Mouse (Mus musculus) embryonic stem cell, embryonic (primary cell): Measurements from ENCODE around the gene Tmem167.

Experiments used
- CTCF ChIA-PET, 4 experiments: fragments of 300-600 bp in 2 of 4; fragments of 350-600 bp in 2 of 4; sonication (Branson Sonifier 250); formaldehyde crosslinking; loops; one replicate each; lab custom pipeline; 2022; ENCODE audit warnings: inconsistent platforms in 2 of 4; lab: Charles Lee
- POLR2A ChIA-PET, 4 experiments: fragments of 300-600 bp in 2 of 4; fragments of 350-600 bp in 2 of 4; sonication (Branson Sonifier 250); formaldehyde crosslinking; loops; one replicate each; lab custom pipeline; 2022; ENCODE audit warnings: antibody characterized with exemption in 4 of 4, inconsistent platforms in 1 of 4; lab: Charles Lee

The Tmem167 gene

DNA sequence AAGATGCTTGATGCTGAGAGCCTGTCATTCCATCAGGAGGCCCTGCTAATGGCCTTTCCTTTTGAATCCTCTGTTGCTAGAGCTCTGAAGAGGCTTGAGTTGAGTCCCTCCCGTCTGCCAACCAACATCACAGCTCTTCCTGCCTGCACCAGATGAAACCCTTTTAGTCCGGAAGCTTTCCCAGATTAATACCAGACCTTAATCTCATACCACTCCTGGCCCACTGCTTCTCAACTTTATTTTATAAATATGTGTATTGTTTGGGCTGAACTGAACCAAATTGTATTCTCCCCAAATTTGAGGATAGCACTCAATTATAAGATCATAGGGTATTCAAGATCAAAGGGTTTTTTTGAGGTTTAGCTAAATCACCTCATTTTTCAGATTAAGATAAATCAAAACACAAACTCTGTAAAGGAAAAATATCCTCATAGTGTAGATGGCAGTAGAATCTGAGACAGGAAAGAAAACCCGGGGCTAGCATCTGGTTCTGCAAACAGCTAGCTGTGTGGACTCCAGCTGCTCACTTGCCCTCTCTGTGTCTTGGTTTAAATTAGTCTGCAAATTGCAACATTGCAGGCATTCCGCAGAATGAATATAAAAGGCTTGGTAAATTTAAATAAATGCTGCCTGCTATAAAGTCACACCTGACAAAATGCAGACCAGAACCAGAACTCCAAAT, 81.3 kb downstream of the Tmem167 start:
- POLR2A ChIA-PET = no interaction called here
- CTCF ChIA-PET = no interaction called here

GRCm38 (mm10) chr13:90170782-90171179, 81.9 kb downstream of the Tmem167 start:
- ChIA-PET POLR2A (interaction anchor here in 1 of 4 experiments (0.6 kb wide), 1 partner anchor 473 kb away, joined by 3 read pairs; no protein-coding TSS in a partner anchor), CTCF (no interaction called here)

DNA sequence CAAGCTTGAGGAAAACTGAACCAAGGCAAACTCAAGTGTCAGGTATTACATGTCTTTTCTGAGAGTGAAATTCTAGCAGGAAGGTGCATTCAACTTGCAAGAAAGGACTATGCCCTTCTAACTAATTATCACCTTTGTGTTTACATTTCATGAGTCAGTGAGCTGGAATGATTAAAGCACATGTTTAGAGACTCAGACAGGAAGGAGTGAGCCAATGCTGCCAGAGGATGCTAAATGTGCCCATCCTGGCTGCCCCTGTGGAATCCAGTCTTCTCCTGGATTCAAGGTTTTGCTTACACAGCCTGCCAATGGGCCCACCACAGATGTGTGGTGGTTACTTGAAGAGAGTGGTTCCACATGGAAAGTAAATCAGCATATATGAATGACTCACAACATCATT, 82.5 kb downstream of the Tmem167 start:
- ChIA-PET POLR2A (interaction anchor here in 1 of 4 experiments (0.6 kb wide), 1 partner anchor 474 kb away, joined by 3 read pairs; no protein-coding TSS in a partner anchor), CTCF (no interaction called here)

- ChIA-PET POLR2A (no interaction called here), CTCF (no interaction called here)
Measured at GRCm38 (mm10) chr13:90175662-90176061, 86.7 kb downstream of the Tmem167 start.

GRCm38 (mm10) chr13:90182262-90182661, 93.3 kb downstream of the Tmem167 start:
- CTCF ChIA-PET = no interaction called here
- POLR2A ChIA-PET = interaction anchor here in 1 of 4 experiments (1.0 kb wide), 1 partner anchor 440 kb away, joined by 3 read pairs; the partner anchor contains the start of gene Vcan

DNA sequence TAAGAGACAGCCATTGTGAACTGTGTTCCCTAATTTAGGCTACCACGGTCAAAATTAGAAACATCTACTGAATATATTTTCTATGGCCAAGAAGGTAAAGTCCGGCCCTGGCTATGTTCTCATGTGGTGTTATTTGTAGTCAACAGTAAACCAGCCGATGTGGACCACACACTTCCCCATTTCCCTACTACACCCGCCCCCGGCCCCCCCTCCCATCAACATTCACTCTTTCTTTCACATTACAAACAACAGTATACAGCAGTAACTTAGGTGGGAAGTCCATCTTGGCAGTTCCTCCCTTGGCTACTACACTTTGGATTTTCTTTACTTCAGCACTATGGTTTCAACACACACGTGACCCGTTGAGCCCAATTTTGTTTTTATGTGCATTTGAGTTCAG, 94.6 kb downstream of the Tmem167 start:
- ChIA-PET CTCF (no interaction called here), POLR2A (no interaction called here)

- ChIA-PET POLR2A (no interaction called here), CTCF (no interaction called here)
Measured at GRCm38 (mm10) chr13:90186694-90187093, 97.8 kb downstream of the Tmem167 start.

GRCm38 (mm10) chr13:90188021-90188420, 99.1 kb downstream of the Tmem167 start:
- ChIA-PET CTCF (no interaction called here), POLR2A (interaction anchor here in 1 of 4 experiments (0.7 kb wide), 1 partner anchor 713 kb away, joined by 3 read pairs; no protein-coding TSS in a partner anchor)

DNA sequence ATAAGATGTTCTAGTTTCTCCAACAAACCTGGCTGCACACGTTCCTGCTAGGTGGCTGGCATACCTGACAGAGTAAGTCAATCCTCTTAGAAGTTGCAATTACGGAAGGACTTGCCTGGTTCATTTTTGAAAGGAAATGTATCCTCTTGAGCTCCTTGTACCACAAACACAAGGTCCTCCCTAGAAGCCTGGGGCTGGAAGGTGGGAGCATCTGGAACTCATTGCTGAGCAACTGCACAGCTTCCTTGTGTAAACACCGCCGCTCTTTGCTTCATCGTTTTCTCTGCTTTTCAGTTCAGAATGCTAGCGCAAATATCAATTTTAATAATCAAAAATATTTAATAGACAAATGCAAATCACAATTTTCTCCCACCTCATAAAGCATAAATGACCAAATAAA, 102.9 kb downstream of the Tmem167 start:
- CTCF ChIA-PET = no interaction called here
- POLR2A ChIA-PET = no interaction called here
